Mouse (Mus musculus) hindbrain, embryonic 11.5 days (tissue): Measurements from ENCODE around the gene Hfm1. TPM values are rescaled to one million over a fixed set of nuclear protein-coding genes. Genes with fewer than 3 reads are reported as not detected.

Source experiments
- ATAC-seq: fragments of 200-750 bp; cut with Nextera tagmentation; 2 replicates; pipeline ENCODE4 v1.8.0; 2017; ENCODE audit warnings: mild to moderate bottlenecking, moderate TSS enrichment, moderate library complexity; ENCODE audit not compliant: low FRiP score
- DNase-seq: peaks from one replicate; pipeline ENCODE4 v3.0.0-alpha.2; 2015; ENCODE audit warnings: low spot score
- H3K27ac ChIP-seq: fragments of 300-500 bp; sonication (generic); 2 replicates; pipeline ENCODE4 v1.5.1; 2014; ENCODE audit warnings: mild to moderate bottlenecking, low read depth, low read length
- H3K27me3 ChIP-seq: fragments of 300-500 bp; sonication (generic); 2 replicates; pipeline ENCODE4 v1.6.1; 2014; ENCODE audit warnings: mild to moderate bottlenecking, low read length, moderate library complexity, mixed read lengths; ENCODE audit not compliant: control insufficient read depth, insufficient read depth
- H3K36me3 ChIP-seq: fragments of 300-500 bp; sonication (generic); 2 replicates; pipeline ENCODE4 v1.6.1; 2014; ENCODE audit warnings: mild to moderate bottlenecking, low read length, moderate library complexity, mixed read lengths; ENCODE audit not compliant: control insufficient read depth, insufficient read depth
- H3K4me1 ChIP-seq: fragments of 300-500 bp; sonication (generic); replicated peaks from 2 replicates; pipeline ENCODE4 v1.6.1; 2014; ENCODE audit warnings: low read length, mixed read lengths; ENCODE audit not compliant: control insufficient read depth, insufficient read depth
- H3K4me2 ChIP-seq: fragments of 300-500 bp; sonication (generic); replicated peaks from 2 replicates; pipeline ENCODE4 v1.6.1; 2014; ENCODE audit warnings: mild to moderate bottlenecking, low read depth, low read length
- H3K4me3 ChIP-seq: fragments of 300-500 bp; sonication (generic); 2 replicates; pipeline ENCODE4 v1.5.1; 2014; ENCODE audit warnings: low read depth, low read length
- H3K9ac ChIP-seq: fragments of 300-500 bp; sonication (generic); 2 replicates; pipeline ENCODE4 v1.6.1; 2014; ENCODE audit warnings: low read depth, low read length
- H3K9me3 ChIP-seq: fragments of 300-500 bp; sonication (generic); 2 replicates; pipeline ENCODE4 v1.6.1; 2016; ENCODE audit warnings: low read length; ENCODE audit not compliant: control insufficient read depth
- WGBS: fragments of 180-500 bp; shearing (Covaris S2); extraction: QIAGEN DNeasy Blood & Tissue Kit; methylation state at CpG from one replicate; pipeline ENCODE4 v1.1.7; 2014; 5-methylcytosine and 5-hydroxymethylcytosine counted together
- polyA plus RNA-seq: library from polyadenylated mRNA; unstranded; fragments of >200 nt; fragmentation: Nextera tagmentation; extraction: Ambion mirVana; gene quantifications from 2 replicates; pipeline ENCODE4 v1.2.1, GENCODE M21; 2014

Gene Hfm1
- polyA plus RNA-seq, 1 experiment from 2014 or later: 6.2 TPM

GRCm38 (mm10) chr5:106956467-106956866 lies 30.3 kb upstream of the Hfm1 start:
- no peaks in the 10 kb centered on the region for H3K4me1 ChIP-seq
- ATAC-seq (no peak), DNase-seq (no peak)
- no peak overlapping the region for H3K27ac ChIP-seq
- H3K4me2 ChIP-seq: no peak overlapping the region
- no peak overlapping the region for H3K4me3 ChIP-seq
- H3K27me3 ChIP-seq: no peaks in the 10 kb centered on the region
- H3K9me3 ChIP-seq: no peaks in the 10 kb centered on the region
- 83% methylated on average over 3 of the region's 3 CpGs for WGBS
- H3K36me3 ChIP-seq: no peaks in the 10 kb centered on the region
- H3K9ac ChIP-seq: no peak overlapping the region

GRCm38 (mm10) chr5:106948683-106949082 lies 22.6 kb upstream of the Hfm1 start:
- Histone ChIP-seq H3K4me3 (no peak overlapping the region), H3K4me2 (no peak overlapping the region), H3K4me1 (no peaks in the 10 kb centered on the region), H3K9me3 (no peaks in the 10 kb centered on the region), H3K27ac (no peak overlapping the region), H3K9ac (no peak overlapping the region), H3K27me3 (no peaks in the 10 kb centered on the region), H3K36me3 (no peaks in the 10 kb centered on the region)
- no peak for ATAC-seq
- 89% methylated on average over 6 of the region's 6 CpGs for WGBS
- DNase-seq: no peak

DNA sequence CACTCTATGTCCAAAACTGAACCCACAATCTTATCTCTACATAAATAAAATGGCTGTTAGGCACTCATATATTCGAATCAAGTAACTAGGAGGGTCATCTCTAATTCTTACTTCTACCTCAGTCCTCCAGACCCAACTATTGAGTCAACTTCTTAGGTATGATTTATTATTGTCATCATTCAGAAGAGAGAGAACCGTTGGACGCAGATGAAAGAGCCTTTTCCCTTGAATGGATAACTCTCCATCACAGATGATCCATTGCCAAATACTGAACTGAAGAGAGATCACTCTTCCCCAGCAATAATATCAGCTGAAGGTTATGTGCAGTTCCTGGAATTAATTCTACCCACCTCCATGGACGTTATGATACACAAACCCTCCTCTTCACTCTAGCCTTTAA lies 20.2 kb upstream of the Hfm1 start:
- Histone ChIP-seq H3K4me1 (no peaks in the 10 kb centered on the region), H3K4me3 (no peak overlapping the region), H3K27me3 (no peaks in the 10 kb centered on the region), H3K9me3 (no peaks in the 10 kb centered on the region), H3K9ac (no peak overlapping the region), H3K27ac (no peak overlapping the region), H3K4me2 (no peak overlapping the region), H3K36me3 (no peaks in the 10 kb centered on the region)
- DNase-seq (no peak), ATAC-seq (no peak)
- WGBS: 82% methylated on average over 4 of the region's 4 CpGs

DNA sequence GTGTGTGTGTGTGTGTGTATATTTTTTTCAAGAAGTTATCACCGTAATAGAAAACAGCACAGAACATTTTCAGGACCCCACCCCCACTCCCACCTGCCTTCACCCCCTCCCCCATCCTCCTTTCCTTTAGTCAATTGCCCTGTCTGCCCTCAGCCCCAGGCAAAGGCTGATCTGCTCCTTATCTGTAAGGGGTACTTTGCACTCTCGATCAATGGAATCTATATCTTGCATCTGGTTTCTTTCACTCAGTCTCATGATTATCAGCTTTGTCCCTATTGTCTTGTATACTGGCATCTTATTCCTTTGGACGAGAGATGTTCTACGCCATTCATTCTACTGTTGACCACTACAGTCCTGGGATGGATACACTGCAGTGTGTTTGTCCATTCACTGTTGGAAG lies 1.9 kb upstream of the Hfm1 start:
- H3K4me1 ChIP-seq: no peaks in the 10 kb centered on the region
- ATAC-seq (no peak), DNase-seq (no peak)
- no peaks in the 10 kb centered on the region for H3K36me3 ChIP-seq
- no peaks in the 10 kb centered on the region for H3K9me3 ChIP-seq
- no peaks in the 10 kb centered on the region for H3K27me3 ChIP-seq
- no peak overlapping the region for H3K4me2 ChIP-seq
- H3K4me3 ChIP-seq: no peak overlapping the region
- no peak overlapping the region for H3K9ac ChIP-seq
- no peak overlapping the region for H3K27ac ChIP-seq
- WGBS: 83% methylated on average over 4 of the region's 4 CpGs

- Histone ChIP-seq H3K4me1 (no peaks in the 10 kb centered on the region), H3K27me3 (no peaks in the 10 kb centered on the region), H3K4me3 (peak overlapping the region; percentile 68), H3K9ac (peak overlapping the region; percentile 85), H3K4me2 (peak overlapping the region; percentile 71), H3K27ac (peak overlapping the region; percentile 78), H3K36me3 (no peaks in the 10 kb centered on the region), H3K9me3 (no peaks in the 10 kb centered on the region)
- WGBS: 29% methylated on average over 4 of the region's 4 CpGs
- no peak for DNase-seq
- peak; percentile 1; the same call in 1 of the 2 replicates for ATAC-seq
Measured at GRCm38 (mm10) chr5:106926369-106926686, 207 bp upstream of the Hfm1 start.

DNA sequence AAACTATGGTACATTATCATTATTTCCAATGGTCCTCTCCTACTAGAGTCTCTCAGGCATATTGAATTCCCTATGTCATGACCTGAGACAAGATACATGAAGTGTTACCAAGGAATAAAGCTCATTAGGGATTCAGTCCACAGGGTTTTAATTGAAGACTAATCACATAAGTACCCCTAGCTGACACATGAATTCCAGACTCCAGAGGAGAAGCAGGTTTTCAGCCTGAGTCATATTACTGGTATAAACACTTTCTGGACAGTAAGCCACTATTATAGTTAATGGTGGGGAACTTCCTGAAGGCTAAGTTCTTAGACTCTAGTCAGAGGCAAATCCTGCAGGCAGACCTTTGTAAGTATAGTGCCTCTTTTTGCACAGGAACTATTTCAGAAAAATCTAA lies 6.8 kb downstream of the Hfm1 start:
- H3K9ac ChIP-seq: no peak overlapping the region
- H3K27me3 ChIP-seq: no peaks in the 10 kb centered on the region
- H3K9me3 ChIP-seq: no peaks in the 10 kb centered on the region
- no peaks in the 10 kb centered on the region for H3K4me1 ChIP-seq
- H3K4me2 ChIP-seq: no peak overlapping the region
- no peak overlapping the region for H3K27ac ChIP-seq
- no peak overlapping the region for H3K4me3 ChIP-seq
- H3K36me3 ChIP-seq: no peaks in the 10 kb centered on the region
- ATAC-seq: no peak
- DNase-seq: no peak

GRCm38 (mm10) chr5:106896879-106897278 lies 29.2 kb downstream of the Hfm1 start:
- Histone ChIP-seq H3K4me3 (no peak overlapping the region), H3K27me3 (no peaks in the 10 kb centered on the region), H3K9me3 (no peaks in the 10 kb centered on the region), H3K9ac (no peak overlapping the region), H3K36me3 (no peaks in the 10 kb centered on the region), H3K4me2 (no peak overlapping the region), H3K27ac (no peak overlapping the region), H3K4me1 (no peaks in the 10 kb centered on the region)
- no peak for ATAC-seq
- WGBS: 76% methylated on average over 2 of the region's 2 CpGs
- DNase-seq: no peak

DNA sequence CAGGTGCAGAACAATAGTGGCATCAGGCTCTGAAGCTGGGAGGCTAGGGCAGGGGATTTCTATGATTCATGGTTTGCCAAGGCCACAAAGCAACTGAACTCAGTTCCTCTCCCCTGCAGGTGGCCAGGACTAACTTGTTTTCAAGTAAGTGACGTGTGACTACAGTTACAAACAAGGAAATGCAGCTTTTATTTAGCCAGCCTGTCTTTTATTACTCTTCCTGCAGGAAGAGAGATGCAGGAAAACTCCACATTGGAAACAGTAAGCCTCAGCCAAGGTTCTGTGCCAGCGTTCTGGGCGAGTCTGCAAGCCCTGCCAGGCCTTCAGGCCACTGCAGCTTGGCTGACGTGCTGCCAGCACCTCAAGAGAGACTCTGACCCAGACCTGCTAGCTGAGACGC lies 34.3 kb downstream of the Hfm1 start:
- ATAC-seq: no peak
- H3K9ac ChIP-seq: no peak overlapping the region

DNA sequence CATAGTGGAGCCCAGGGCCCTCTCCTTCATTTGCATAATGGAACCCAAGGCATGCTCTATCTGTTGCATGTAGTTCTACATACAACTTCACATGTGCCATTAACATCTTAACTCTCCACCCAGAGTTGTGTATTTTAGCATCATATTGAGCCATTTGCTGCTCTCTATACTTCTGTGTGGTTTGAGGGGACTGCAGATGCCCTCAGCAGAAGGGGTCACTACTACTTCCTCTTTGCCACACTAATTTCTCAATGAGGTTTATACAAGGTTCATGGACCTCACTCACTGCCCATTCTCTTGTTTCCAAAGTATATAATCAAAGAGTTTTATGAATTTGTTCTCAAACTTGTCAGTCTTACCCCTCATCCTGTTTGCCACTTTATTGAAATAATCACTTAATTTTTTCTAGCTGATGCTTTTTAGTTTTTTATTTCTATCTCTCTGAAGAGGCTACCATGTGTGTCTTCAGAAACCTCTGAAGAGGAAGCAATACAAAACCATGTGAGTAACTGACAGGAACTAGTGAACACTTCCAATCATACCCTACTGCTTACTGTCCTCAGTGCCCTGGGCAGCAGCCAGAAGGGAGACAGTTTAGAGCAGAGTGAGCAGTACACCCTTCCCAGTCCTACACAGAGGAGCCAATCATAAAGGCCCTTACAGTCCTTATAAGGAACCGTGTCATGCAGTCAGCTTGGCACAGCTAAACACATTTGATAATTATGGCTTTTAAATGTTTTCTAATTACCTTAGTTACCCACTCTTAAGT lies 38.6 kb downstream of the Hfm1 start:
- DNase-seq (no peak), ATAC-seq (no peak)
- no peaks in the 10 kb centered on the region for H3K9me3 ChIP-seq
- no peaks in the 10 kb centered on the region for H3K27me3 ChIP-seq
- WGBS: 85% methylated on average over 1 of the region's 1 CpGs
- no peak overlapping the region for H3K4me3 ChIP-seq
- no peak overlapping the region for H3K27ac ChIP-seq
- H3K36me3 ChIP-seq: no peaks in the 10 kb centered on the region
- no peaks in the 10 kb centered on the region for H3K4me1 ChIP-seq
- no peak overlapping the region for H3K9ac ChIP-seq
- no peak overlapping the region for H3K4me2 ChIP-seq

More for the DNA sequence above, 34.3 kb downstream of the Hfm1 start:
- Histone ChIP-seq H3K36me3 (no peaks in the 10 kb centered on the region), H3K4me2 (no peak overlapping the region), H3K27me3 (no peaks in the 10 kb centered on the region), H3K27ac (no peak overlapping the region), H3K4me1 (no peaks in the 10 kb centered on the region), H3K9me3 (no peaks in the 10 kb centered on the region), H3K4me3 (no peak overlapping the region)
- DNase-seq: no peak
- 27% methylated on average over 5 of the region's 5 CpGs for WGBS
